Mouse (Mus musculus) liver, embryonic 16.5 days (tissue): ENCODE measurements around the gene Actr2. TPM values are rescaled to one million over a fixed set of nuclear protein-coding genes. Genes with fewer than 3 reads are reported as not detected.
A peak's percentile ranks its signal among the peaks of the same experiment; 100 is the strongest.

Experiments
- ATAC-seq: fragments of 200-750 bp; cut with Nextera tagmentation; 2 replicates; pipeline ENCODE4 v1.8.0; 2017; ENCODE audit warnings: low read depth, mild to moderate bottlenecking, moderate number of reproducible peaks, moderate library complexity
- H3K27ac ChIP-seq: fragments of 300-500 bp; sonication (generic); 2 replicates; pipeline ENCODE4 v1.5.1; 2014; ENCODE audit warnings: mild to moderate bottlenecking, low read length
- H3K27me3 ChIP-seq: fragments of 300-500 bp; sonication (generic); 2 replicates; pipeline ENCODE4 v1.6.1; 2014; ENCODE audit warnings: low read depth, low read length, mixed read lengths; ENCODE audit not compliant: control insufficient read depth, insufficient read depth
- H3K36me3 ChIP-seq: fragments of 300-500 bp; sonication (generic); 2 replicates; pipeline ENCODE4 v1.6.1; 2014; ENCODE audit warnings: mild to moderate bottlenecking; ENCODE audit not compliant: control insufficient read depth, insufficient read depth
- H3K4me1 ChIP-seq: fragments of 300-500 bp; sonication (generic); 2 replicates; pipeline ENCODE4 v1.6.1; 2014; ENCODE audit warnings: low read depth, low read length, mixed read lengths; ENCODE audit not compliant: control insufficient read depth
- H3K4me2 ChIP-seq: fragments of 300-500 bp; sonication (generic); 2 replicates; pipeline ENCODE4 v1.6.1; 2014; ENCODE audit warnings: low read depth, low read length, mixed read lengths
- H3K4me3 ChIP-seq: fragments of 300-500 bp; sonication (generic); 2 replicates; pipeline ENCODE4 v1.5.1; 2014; ENCODE audit warnings: low read depth, mild to moderate bottlenecking, low read length
- H3K9ac ChIP-seq: fragments of 300-500 bp; sonication (generic); 2 replicates; pipeline ENCODE4 v1.6.1; 2014; ENCODE audit warnings: low read depth, low read length
- H3K9me3 ChIP-seq: fragments of 300-500 bp; sonication (generic); replicated peaks from 2 replicates; pipeline ENCODE4 v1.6.1; 2016; ENCODE audit warnings: low read length; ENCODE audit not compliant: control insufficient read depth
- WGBS: fragments of 180-500 bp; shearing (Covaris S2); extraction: QIAGEN DNeasy Blood & Tissue Kit; methylation state at CpG from one replicate; pipeline ENCODE4 v1.1.7; 2014; ENCODE audit not compliant: insufficient replicate concordance; 5-methylcytosine and 5-hydroxymethylcytosine counted together
- polyA plus RNA-seq: library from polyadenylated mRNA; unstranded; fragments of >200 nt; fragmentation: Nextera tagmentation; extraction: Ambion mirVana; gene quantifications from 2 replicates; pipeline ENCODE4 v1.2.1, GENCODE M21; 2015

Gene Actr2
- polyA plus RNA-seq, 1 experiment from 2014 or later, result 39.9 TPM

DNA sequence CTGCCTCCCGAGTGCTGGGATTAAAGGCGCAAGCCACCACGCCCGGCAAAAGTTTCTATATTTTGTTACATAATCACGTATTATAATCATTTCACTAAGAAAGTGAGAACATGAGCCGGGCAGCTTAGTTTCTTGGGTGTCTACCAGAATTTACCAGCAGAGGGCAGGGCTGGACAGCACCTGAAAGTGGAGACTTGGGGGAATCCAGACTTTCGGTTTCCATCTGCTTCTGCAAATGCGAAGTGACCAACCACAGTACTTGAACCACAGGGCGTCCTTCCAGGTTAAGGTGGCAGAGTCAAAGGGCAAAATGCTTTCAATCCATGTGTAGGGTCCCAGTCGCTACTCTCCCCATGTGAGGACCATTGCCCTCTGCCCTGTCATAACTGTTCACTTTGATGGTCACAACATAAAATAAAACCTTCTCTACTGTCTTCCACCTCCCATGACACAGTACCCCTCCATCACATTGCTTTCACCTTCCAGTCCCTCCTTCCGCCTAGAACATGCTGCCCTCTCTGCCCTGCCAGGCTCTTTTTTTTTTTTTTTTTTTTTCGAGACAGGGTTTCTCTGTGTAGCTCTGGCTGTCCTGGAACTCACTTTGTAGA is 20.3 kb upstream of the Actr2 start:
- no peak overlapping the region for H3K27ac ChIP-seq
- ATAC-seq, result peak; percentile 49

DNA sequence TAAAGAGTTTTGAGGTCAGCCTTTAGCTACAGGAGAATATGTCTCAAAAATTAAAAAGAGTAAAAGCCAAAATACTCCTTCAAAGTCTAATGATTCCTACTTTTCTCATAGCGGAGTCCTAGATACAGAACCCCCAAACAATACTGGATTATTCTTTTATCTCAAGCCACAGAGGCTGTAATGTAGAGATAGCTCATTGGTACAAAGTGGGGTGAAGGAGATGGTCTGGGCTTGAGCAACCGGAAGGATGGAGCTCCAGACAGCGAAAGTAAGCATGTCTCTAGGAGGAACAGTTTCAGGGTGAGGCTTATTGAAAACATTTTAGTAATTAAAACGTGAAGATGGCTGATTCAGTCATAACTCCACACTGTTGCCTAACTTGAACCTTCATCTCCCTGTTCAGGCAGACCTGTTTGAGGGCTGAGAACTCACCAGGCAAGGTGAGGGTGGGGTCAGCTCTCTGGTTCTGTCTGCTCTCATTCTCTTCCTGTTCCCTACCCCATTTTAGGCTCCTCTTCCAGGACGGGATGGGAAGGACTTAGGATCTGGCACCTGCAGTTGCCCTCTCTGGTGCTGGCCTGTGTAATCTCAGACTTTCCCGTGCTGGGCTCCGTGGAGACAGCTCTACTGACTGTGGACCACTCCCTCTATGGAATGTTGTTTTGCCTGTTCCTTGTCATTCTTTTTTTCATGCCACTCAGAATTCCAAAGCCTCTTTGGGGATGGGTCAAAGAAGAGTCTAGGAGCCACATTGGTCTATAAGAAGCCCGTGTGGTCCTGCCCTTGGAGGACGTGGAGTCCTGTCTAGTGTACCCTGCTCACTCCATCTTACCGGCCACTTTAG is 14.2 kb upstream of the Actr2 start:
- Histone ChIP-seq H3K4me2 (no peak overlapping the region), H3K36me3 (no peaks in the 10 kb centered on the region), H3K4me1 (no peaks in the 10 kb centered on the region), H3K27me3 (no peaks in the 10 kb centered on the region), H3K9me3 (no peaks in the 10 kb centered on the region), H3K9ac (no peak overlapping the region), H3K4me3 (no peak overlapping the region), H3K27ac (no peak overlapping the region)
- WGBS, result 51% methylated on average over 10 of the region's 10 CpGs
- ATAC-seq, result no peak

More for the DNA sequence above, 20.3 kb upstream of the Actr2 start:
- H3K4me1 ChIP-seq, result no peaks in the 10 kb centered on the region; the same call in none of the 2 replicates
- peak overlapping the region; percentile 63 for H3K4me2 ChIP-seq
- no peaks in the 10 kb centered on the region for H3K36me3 ChIP-seq
- H3K27me3 ChIP-seq, result no peaks in the 10 kb centered on the region
- peak overlapping the region; percentile 48 for H3K4me3 ChIP-seq
- 14% methylated on average over 11 of the region's 12 CpGs for WGBS
- H3K9ac ChIP-seq, result 0 out of 2 replicates have a peak overlapping the region, but pooled peaks have one; percentile 34
- no peaks in the 10 kb centered on the region for H3K9me3 ChIP-seq

DNA sequence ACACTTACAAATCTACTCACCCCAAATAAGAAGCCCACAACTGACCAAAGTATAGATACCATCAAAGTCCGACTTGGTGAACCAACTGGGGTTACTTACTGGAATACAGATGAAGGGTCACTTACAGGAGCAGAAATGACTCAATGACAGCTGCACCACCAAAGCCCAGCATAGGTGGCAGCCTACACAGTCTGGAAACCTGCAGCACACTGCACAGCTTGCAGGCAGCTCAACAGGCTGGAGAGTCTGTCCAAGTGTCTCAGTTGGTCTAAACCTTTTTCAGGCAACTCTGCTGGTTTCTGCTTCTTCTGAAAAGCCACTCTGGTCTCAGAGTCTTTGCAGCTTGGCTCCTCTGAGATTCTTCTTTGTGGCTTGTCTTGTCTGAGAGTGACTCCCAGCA is 12.7 kb upstream of the Actr2 start:
- H3K27ac ChIP-seq, result no peak overlapping the region
- no peak overlapping the region for H3K4me2 ChIP-seq
- H3K9me3 ChIP-seq, result no peaks in the 10 kb centered on the region
- WGBS, result 45% methylated on average over 1 of the region's 1 CpGs
- no peak overlapping the region for H3K4me3 ChIP-seq
- no peaks in the 10 kb centered on the region for H3K36me3 ChIP-seq
- no peaks in the 10 kb centered on the region for H3K4me1 ChIP-seq
- no peak for ATAC-seq
- no peaks in the 10 kb centered on the region for H3K27me3 ChIP-seq
- H3K9ac ChIP-seq, result no peak overlapping the region

DNA sequence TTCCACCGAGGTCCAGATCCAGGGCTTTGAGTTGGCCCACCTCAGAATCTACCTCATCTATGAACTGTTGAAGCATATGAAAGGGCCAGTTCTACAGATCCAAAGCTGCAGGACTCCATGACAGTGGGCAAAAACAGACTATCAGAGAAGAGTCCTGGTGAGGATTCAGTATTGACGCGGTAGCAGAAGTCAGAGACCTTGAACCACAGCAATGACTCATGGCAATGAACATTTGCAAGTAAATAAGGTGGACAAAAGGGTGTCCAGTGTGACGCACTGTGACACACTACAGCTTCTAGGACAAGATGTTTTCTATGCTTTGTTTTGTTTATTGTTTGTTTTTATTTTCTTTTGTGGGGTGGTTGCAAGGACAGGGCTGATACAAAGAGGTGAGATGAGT is 4.0 kb upstream of the Actr2 start:
- Histone ChIP-seq H3K9me3 (no peaks in the 10 kb centered on the region), H3K27me3 (no peaks in the 10 kb centered on the region), H3K27ac (no peak overlapping the region), H3K4me3 (no peak overlapping the region), H3K9ac (no peak overlapping the region), H3K4me1 (peaks cover 8% of the 10 kb centered on the region), H3K4me2 (no peak overlapping the region), H3K36me3 (no peaks in the 10 kb centered on the region)
- 67% methylated on average over 4 of the region's 4 CpGs for WGBS
- ATAC-seq, result no peak

DNA sequence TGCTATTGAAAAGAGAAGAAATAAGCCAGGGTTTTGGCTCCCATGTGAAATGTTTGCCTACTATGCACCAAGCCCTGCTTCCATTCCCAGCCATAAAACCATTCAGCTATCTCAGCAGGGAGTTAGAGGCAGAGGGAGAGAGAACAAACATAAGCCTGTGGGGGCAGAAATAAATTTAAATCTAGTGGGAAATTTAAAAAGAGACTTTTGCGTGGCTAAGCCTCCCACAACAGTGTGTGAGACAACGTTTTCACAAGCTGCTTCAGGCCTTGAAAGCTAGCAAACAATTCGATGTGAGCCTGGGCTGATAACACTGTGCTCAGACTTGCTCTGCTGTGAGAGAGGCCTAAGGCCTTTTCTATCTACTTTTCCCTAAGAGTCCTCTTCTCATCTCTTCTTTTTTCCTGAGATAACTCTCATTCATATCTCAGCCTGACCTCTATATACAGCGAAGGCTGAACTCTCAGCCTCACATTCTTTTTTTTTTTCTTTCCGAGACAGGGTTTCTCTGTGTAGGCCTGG is 3.4 kb upstream of the Actr2 start:
- H3K27ac ChIP-seq, result no peak overlapping the region
- WGBS, result 59% methylated on average over 5 of the region's 5 CpGs
- ATAC-seq, result no peak

DNA sequence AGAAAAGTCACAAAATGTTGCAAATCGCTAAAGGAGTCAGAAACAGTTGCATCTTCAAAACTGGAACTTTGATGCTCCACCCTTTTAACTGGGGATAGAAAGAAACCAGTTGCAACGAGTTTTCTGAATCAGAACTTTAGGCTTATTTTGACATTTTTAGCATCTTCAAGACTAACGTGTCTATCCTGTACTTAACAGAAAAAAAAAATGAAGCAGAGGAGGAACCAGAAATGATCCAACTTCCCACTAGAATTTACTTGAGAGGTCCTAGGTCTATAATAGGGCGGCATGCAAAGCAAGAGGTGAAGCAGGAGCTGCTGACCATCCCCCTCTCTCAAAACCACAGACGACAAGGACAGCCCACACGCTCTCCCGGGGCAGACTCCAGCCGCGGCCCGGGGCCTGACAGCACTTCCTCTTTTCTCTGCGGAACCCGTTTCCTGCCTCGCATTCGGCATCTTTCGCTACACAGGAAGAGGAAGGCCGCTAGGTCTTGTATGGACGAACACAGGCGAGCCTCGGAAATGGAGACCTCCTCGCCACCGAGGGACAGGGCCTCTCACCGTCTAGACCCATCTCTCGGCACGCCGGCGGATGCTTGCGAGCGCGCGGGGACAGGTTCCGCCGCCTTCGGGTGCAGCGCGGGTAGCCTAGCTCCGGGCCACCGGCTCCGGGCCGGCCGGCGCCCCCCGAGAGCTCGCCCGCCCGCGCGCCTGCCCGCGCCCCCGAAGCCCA is 540 bp downstream of the Actr2 start:
- ATAC-seq, result peak; percentile 38
- Histone ChIP-seq H3K4me3 (peak overlapping the region; percentile 96), H3K9me3 (no peaks in the 10 kb centered on the region), H3K36me3 (no peaks in the 10 kb centered on the region), H3K27me3 (no peaks in the 10 kb centered on the region), H3K4me2 (peak overlapping the region; percentile 75), H3K9ac (peak overlapping the region; percentile 97), H3K4me1 (peaks cover 20% of the 10 kb centered on the region), H3K27ac (peak overlapping the region; percentile 97)
- under 1% methylated on average over 48 of the region's 50 CpGs for WGBS

More for the DNA sequence above, 3.4 kb upstream of the Actr2 start:
- Histone ChIP-seq H3K4me2 (no peak overlapping the region), H3K9ac (no peak overlapping the region), H3K4me1 (peaks cover 11% of the 10 kb centered on the region), H3K9me3 (no peaks in the 10 kb centered on the region), H3K4me3 (no peak overlapping the region), H3K27me3 (no peaks in the 10 kb centered on the region), H3K36me3 (no peaks in the 10 kb centered on the region)

DNA sequence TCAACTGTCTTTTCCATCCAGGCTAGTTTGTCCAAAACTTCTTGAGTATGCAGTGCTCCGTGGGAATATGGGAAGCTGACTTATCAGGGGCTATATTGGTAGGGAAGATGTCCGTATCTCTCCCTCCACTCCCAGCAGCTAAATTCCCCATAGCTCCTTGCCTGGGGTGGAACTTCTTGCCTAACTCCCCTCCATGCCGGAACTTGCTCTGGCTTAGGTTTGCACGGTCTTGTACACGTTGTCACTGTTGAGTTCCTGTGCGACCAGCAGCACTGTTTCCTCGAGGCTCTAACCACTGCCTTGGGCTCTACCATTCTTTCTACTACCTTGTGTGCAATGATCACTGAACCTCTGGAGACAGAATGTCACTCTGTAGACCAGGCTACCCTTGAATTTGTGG is 4.6 kb downstream of the Actr2 start:
- Histone ChIP-seq H3K4me3 (no peak overlapping the region), H3K27me3 (no peaks in the 10 kb centered on the region), H3K36me3 (no peaks in the 10 kb centered on the region), H3K9ac (no peak overlapping the region), H3K27ac (no peak overlapping the region), H3K4me2 (peak overlapping the region; percentile 19; the same call in 1 of the 2 replicates), H3K4me1 (peaks cover 16% of the 10 kb centered on the region), H3K9me3 (no peaks in the 10 kb centered on the region)
- 44% methylated on average over 7 of the region's 7 CpGs for WGBS
- ATAC-seq, result no peak

DNA sequence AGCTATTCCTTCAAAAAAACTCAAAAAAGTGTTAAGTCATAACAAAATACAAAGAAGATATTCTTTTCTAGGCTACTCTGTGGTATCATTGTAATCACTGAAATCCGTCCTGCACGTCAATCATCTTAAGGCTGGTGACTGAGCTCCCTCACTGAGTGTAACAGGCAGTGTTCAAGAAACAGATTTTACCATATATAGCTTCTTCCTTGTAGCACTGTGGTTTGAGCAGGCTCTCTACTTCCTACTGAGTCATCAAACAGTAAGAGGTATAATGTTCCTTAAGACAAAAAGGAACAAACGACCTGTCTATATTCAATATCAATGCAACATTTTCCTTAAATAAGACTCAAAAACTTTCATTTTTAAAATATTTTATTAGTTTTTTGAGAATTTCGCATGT is 5.0 kb downstream of the Actr2 start:
- no peak overlapping the region for H3K27ac ChIP-seq
- peaks cover 16% of the 10 kb centered on the region for H3K4me1 ChIP-seq
- H3K4me2 ChIP-seq, result peak overlapping the region; percentile 19; the same call in 1 of the 2 replicates
- ATAC-seq, result no peak
- no peak overlapping the region for H3K4me3 ChIP-seq
- no peaks in the 10 kb centered on the region for H3K36me3 ChIP-seq
- H3K9ac ChIP-seq, result no peak overlapping the region
- no peaks in the 10 kb centered on the region for H3K9me3 ChIP-seq
- H3K27me3 ChIP-seq, result no peaks in the 10 kb centered on the region
- 42% methylated on average over 4 of the region's 4 CpGs for WGBS
